Mouse (Mus musculus) G1E (cell line): ENCODE measurements at regions not wholly inside any gene's neighbourhood (a gene's known extent, or its start where the extent isn't known, plus 50 kb on each side); places are given as distances from the start of the nearest gene placed in this dataset.

Experiments used
- CTCF ChIP-seq: IDR thresholded peaks from 2 replicates; pipeline ENCODE4 v1.5.1; 2012; ENCODE audit warnings: low read depth, low read length, inconsistent platforms, mixed read lengths
- GATA1 ChIP-seq: IDR thresholded peaks from 2 replicates; pipeline ENCODE4 v1.6.1; 2012; ENCODE audit warnings: borderline replicate concordance, low read length, inconsistent platforms, mixed read lengths
- POLR2AphosphoS5 ChIP-seq: IDR thresholded peaks from 2 replicates; pipeline ENCODE4 v1.6.1; 2012; ENCODE audit warnings: low read depth, low read length, inconsistent platforms; ENCODE audit not compliant: insufficient replicate concordance

DNA sequence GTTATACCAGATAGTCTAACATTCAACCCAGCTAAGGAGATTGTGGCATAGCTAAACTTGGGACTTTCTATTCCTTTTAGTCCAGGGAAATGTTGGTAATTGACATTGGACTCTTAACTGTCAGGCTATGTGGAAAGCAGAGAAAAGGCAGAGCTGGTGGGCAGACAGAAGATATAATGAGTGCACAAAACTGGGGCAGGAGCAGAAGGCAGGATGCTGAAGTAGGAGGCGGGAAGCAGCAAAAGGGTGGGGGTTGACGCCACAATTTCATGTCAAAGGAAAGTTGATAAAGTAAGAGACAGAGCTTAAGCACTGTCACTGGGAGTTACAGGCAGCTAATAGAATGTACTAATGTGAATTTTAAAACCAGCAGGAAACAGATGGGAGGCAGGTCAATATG lies 232.7 kb downstream of the Tox3 start:
- TF ChIP-seq GATA1 (no peak), CTCF (no peak), POLR2AphosphoS5 (no peak)
